Mouse (Mus musculus): ENCODE measurements around the gene Plpp1.

Gene Plpp1

DNA sequence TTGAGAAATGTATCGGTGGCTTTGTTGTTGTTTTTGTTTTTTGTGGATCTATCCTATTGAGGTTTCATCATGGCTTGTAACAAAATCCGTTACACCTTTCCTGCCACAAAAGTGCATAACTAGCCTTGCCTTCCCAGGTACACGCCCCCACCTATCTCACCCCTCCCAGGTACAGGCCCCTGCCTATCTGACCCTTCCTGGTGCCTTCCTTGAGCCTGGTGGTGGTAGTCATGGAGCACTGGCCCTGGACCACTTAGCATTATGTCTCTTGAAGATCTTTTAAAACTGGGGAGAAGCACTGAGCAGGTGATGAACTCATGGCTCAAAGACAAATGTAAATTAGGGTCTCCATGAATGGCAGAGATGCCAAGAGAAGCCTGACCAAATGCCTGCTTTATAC lies 61.8 kb downstream of the Plpp1 start:
- DNase-seq, result no peak

DNA sequence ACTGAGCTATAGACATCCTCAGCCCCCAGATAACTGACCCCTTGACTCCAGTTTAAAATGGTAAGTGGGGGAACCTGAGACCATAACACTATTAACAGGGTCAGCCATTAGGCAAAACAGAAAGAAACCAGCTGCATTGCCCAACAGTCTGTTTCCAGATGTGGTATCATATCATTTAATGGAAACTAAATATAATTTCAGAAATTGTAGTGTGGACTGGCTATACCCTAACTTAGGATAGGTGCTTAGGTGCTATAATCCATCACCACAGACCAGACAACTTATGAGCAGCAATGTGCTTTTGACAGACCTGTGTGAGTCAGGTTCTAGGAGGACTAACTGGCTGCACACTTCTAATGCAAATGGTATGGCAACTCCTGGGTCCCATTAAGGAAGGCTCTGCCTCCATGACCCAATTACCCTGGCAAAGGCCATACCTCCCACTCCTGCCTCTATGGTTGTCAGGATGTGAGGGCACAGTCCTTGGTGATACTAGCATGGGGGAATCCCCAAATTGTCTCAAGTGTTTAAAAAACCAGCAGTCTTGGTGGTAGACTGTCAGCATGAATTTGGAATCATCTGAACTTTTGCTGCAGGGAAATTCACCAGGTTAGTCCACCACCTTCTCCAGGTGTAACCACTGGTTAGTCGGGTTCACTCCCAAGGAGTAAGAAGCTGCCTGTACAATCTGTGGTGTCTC lies 62.5 kb downstream of the Plpp1 start:
- DNase-seq, result no peak

DNA sequence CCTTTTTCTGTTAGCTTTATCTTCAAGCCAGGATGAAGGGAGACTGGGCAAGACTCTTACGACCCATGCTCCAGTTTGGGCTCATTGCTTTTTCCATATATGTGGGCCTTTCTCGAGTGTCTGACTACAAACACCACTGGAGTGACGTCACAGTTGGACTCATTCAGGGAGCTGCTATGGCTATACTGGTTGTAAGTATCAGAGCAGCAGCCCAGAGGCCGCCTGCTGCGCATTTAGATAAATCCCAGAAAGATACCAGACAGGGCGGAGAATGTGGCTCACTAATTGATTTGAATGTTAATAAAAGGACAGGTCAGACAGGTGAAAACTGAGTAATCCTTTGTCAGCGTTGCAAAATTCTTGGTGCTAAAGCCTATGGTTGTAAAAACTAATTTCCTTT lies 66.2 kb downstream of the Plpp1 start:
- no peak for DNase-seq

DNA sequence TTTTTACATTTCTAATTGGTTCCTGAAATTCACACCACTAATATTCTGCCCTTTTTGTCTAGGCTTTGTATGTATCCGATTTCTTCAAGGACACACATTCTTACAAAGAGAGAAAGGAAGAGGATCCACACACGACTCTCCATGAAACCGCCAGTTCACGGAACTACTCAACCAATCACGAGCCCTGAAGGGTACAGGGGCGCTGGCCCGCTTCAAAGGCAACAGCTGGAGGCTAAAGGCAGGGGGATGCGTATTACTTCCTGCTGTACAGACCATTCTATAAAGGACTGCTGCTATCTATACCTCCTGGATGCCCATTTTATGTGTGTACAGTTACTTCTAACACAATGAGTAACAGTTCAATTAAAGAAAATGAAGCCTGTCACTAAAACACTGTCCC lies 66.8 kb downstream of the Plpp1 start:
- no peak for DNase-seq

DNA sequence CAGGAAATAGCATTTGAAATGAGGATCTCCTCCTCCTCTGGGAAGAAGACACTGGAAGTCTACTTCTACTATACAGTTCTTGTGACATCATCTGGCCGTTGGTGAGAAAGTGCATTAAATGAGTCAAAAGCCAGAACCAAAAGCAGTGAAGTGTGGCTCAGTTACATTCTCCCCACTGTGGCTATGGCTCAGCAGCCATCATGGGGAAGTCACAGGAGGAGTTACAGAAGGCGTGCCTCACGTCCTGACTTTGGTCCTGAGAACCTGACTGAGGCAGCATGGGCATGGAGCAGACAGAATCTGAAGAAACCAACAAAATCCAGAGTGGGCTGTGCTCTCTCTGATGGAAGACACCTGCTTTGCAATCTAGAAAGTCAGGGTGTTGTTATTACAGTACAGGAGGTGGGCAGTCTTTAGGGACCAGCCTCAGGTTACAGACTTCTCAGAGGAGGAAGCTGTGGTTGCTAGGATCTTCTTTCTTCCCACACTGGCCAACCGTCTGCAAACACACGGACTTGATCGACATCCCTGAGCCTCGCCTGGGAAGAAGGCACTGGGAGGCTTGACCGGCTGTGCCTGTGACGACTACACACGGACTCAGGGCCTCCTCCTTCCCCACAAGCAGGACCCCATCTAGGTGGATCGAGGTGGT lies 69.6 kb downstream of the Plpp1 start:
- DNase-seq, result no peak

DNA sequence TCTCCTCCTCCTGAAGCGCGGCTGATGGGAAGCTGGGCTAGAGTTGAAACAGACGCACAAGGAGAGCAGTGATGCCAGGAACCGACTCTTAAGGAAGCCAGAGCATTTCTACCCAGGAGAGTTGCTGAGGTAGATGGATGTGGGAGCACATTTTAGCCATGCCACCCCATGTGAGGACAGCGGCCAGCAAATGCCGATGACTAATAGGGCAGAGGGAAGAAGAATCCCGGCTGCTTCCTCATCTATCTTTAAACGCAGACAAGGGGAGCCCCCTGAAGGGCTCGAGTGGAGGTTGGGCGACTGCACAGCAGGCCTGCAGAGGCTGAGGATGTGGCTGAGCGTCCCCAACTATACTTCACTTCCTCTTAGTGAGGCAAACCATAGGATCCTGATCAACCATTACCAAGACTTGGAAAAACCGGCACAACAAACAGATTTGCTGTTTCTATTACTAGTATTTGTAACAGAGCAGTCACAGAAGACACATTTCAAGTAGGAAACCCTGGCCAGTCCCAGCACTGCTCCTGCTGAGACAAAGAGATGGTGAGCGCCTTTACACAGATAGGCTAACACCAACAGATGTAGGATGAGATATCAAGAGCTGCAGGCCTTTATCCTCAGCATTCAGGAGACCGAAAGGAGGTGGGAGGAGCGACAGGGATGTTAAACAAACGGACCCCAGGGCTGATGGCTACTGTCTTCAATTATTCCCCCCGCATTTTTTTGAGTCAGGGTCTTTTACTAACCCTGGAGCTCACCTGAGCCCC lies 71.1 kb downstream of the Plpp1 start:
- no peak for DNase-seq

DNA sequence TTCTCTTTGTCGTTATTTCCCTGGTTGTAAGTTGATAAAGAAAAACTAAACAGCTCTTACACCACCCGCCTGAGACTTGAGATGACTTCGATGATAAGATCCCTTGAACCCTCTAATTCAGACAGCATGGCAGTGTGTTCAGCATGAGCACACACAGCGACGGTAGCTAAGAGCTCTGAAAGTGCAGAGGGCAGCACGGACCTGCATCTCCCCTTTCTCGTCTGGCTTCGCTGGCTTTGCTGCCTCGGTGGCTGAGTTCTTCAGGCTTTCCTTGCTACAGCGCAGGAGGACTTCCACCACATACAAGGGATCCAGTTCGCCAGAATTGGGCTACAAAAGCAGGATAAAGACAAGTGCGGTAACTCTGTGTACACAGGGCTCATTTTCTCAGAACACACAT lies 86.6 kb downstream of the Plpp1 start:
- DNase-seq, result no peak

DNA sequence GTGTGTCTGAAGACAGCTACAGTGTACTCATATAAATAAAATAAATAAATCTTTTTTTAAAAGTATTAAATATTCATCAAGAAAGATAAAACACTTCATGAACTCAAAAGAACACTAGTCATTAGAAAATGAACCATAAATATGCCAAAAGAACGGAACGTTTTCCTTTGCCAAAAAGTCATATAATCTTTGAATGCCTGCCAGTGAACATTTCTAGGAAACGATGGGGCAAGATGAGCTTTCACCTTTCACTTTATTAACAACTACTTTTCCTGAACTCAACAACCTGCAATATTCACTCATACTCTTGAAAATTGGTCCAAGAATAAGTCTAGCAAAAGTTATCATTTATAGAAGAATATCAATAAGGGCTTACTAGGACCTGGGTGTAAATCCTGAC lies 101.6 kb downstream of the Plpp1 start:
- no peak for DNase-seq

DNA sequence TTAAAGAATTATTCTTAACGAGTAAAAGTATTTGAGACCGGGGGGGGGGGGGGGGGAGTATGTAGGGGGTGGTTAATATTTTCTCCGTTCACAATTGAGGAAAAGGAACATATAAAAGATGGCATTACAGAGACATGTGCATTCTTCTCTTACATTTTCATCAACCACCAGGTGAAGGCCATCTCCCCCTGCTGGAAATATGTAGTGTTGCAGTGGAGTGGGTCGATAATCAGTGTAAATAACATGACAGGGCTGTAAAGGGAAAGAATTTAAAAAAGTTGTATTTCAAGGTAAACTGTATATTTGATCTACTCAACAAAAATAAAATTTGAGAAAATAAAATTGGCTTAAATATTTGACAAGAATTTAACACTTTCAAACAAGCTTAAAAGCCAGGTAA lies 109.1 kb downstream of the Plpp1 start:
- peak; percentile 58 for DNase-seq

DNA sequence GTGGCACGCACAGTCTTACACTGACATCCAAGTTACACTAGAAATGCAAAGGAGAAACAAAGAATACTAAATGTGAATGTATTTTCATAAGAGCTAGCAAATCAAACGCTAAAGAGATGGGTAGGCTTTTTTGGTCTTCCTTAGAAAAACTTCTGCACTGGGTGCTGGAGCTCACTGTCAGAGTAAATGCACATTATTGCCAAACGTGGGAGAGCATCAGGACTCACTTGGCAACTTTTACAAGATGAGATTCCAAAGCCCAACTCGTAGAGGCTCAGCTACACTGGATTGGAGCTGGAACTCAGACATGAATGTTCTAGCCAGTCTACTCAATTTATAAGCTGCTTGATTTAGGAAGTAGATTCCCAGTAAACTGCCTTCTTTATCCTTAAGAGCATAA lies 109.8 kb downstream of the Plpp1 start:
- DNase-seq, result no peak
